Mouse (Mus musculus) cerebellum, adult 2 months (tissue): ENCODE measurements at regions not wholly inside any gene's neighbourhood (a gene's known extent, or its start where the extent isn't known, plus 50 kb on each side); places are given as distances from the start of the nearest gene placed in this dataset.

ENCODE experiments used
- CTCF ChIP-seq: fragments of 200-500 bp; IDR thresholded peaks from 2 replicates; pipeline ENCODE4 v1.5.1; 2011; ENCODE audit warnings: low read depth, mild to moderate bottlenecking, control low read depth, low read length, moderate library complexity, borderline replicate concordance; ENCODE audit not compliant: insufficient read depth
- POLR2A ChIP-seq: fragments of 200-500 bp; IDR thresholded peaks from 2 replicates; pipeline ENCODE4 v1.6.1; 2011; ENCODE audit warnings: low read length, control low read depth, borderline replicate concordance; ENCODE audit not compliant: insufficient read depth

DNA sequence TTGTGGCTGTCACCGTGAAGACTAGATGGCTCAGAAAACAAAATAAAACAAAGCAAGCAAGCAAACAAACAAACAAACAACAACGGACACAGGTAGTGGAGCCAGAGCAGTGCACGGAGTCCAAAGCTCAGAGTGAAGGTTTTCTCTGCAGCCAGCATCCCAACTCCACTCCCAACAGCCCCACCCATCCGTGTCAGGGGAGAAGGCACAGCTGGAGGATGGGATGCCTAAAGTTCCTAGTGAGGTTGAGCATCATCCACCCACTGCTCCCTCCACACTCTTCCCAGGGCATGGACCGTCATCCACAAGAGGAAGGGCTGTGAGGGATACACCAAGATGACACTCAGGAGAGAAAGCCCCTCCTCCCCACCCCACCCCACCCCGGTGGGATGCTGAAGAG lies 421.8 kb upstream of the Tbx3 start:
- TF ChIP-seq CTCF (no peak), POLR2A (no peak)
